Mouse (Mus musculus) left cerebral cortex, postnatal 4 days (tissue): Measurements from ENCODE around the gene Lsm14a. TPM values are rescaled to one million over a fixed set of nuclear protein-coding genes. Genes with fewer than 3 reads are reported as not detected.

Experiments used
- DNase-seq: peaks from one replicate; pipeline ENCODE4 v3.0.0-alpha.2; 2022
- intact Hi-C: fragments of 180-260 bp; cut with DNase I; formaldehyde crosslinking; loops from one replicate; pipeline ENCODE4 v1.15.1; 2025
- total RNA-seq, 2 experiments: library from RNA; stranded (reverse); gene quantifications; 2 replicates each; pipeline ENCODE4 v1.2.3; 2021

The Lsm14a gene
- total RNA-seq: 10 to 100 TPM; 65.5 to 81.3 TPM

DNA sequence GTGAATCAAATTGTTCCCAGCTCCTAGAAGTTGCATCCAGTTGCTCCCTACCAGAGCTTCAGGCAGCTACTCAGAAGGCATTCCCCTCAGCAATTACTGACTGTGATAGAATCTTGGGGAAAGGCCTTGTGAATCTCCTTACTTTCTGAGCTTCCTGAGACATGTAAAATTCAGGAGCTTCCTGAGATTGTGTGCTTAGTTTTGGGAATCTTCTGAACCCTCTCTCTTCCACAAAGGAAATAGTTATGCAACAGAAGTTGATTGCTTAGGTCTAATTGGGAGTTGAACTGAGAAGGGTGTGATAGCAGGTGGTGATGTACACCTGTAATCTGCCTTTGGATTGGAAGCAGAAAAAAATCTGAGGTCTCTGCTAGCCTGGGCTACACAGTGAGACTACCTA lies at the start of gene Lsm14a:
Lsm14a (minus strand) TSS at position 101 of the 400 bp plus-strand sequence.
- DNase-seq: no peak
- intact Hi-C loops: no loop called here

DNA sequence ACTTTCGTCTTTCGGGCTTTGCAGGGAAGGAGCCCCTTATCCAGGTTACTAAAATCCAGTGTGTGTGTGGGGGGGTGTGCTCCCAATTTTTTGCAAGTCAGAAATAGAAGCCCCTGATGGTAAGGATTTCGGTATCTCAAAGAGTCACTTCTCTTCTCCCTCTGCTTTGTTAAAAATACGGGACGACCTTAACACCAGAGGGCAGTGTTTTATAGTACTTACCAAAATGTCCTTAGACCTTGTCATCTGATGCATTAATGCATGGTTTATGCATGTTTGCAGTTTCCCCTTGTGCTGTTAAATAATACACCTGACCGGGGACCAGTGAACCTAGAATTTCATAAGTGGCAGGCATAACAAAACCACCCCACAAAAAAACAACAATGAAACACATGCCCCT lies 45.8 kb upstream of the Lsm14a start:
- DNase-seq: peak; percentile 4
- intact Hi-C loops: no loop called here

DNA sequence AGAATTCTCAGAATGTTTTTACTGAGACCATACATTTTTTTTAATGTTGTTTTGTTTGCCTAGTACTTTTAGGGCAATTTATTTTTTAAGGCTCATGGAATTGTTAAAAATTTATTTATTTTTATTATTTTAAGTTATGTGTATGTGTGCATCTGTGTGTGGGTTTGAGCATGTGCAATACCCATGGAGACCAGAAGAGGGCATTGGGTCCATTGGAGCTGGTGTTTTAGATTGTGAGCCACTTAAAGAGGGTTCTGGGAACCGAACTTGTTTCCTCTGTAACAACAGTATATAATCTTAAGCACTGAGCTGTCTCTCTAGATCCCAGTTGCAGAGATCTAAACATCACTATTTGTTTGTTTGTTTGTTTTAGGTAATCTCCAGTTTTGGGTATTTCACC lies 40.5 kb upstream of the Lsm14a start:
- intact Hi-C loops: no loop called here
- no peak for DNase-seq

DNA sequence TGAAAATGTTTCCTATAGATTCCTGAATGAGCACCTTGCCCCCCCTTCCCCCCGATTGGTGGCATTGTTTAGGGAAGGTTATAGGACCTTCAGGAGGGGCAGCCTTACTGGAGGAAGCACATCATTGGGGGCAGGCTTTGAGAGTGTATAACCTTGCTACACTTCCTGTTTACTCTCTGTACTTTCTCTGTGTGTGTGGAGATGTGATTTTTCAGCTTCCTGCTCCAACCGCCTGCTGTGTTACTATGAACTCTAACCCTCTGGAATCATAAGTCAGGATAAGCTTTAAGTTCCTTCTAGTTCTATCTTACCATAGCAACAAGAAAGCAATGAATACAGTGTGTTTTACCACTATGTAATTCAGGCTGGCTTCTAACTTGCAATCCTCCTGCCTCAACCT lies 28.1 kb upstream of the Lsm14a start:
- intact Hi-C loops: no loop called here
- DNase-seq: no peak

DNA sequence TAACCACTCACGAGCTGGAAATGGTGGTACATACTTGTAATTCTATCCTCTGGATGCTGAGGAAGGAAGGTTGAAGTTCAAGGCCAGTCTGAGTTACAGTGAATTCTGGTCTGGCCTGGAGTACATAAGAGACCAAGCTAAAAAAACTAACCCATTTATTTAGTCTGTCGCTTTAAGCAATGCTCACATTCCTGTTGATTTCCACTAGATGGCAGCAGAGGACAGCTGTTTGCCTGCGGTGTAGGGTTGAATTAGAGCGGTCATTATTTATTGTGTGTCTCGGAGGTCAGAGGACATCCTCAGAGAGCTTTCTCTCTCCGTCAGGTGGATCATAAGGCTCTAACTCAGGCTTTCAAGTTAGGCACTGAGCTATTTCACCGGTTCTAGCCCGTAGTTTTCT lies 14.4 kb upstream of the Lsm14a start:
- DNase-seq: peak; percentile 50
- intact Hi-C loops: loop anchor here (1.0 kb wide), 1 partner anchor 265 kb away; no protein-coding TSS in a partner anchor

DNA sequence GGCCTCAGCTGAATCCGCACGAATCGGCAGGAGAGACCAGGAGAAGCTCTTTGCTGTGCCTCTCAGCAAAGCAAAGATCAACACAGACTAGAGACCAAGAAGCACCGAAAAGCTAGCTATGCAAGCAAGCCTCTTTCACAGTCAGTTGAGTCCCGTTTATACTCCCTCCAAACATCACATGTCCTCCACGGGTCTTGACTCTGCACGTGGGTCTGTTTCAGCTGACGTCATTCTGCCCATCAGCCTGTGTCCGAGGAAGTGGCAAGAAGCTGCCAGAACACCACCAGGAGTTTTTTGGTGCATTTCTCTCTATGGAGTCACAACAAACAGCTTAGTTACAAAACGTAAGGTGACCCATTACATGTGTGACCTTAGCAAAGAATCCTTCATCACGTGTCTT lies 10.8 kb upstream of the Lsm14a start:
- no peak for DNase-seq
- intact Hi-C loops: no loop called here

DNA sequence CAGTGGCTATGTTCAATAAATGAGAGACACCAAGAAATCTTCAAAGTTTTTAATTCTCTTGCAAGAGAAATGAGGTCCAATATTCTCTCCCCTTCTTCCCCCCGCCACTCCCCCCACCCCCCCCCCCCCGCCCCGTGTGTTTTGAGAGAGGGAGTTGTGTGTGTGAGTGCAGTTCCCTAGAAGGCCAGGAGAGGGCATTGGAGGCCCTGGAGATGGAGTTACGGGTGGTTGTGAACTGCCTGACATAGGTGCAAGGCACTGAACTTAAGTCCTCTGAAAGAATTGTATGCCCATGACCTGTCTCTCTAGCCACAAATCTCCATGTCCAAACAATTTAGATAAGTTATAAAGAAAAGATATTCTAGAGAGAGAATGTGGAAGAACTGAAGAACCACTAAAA lies 7.0 kb upstream of the Lsm14a start:
- intact Hi-C loops: no loop called here
- no peak for DNase-seq

DNA sequence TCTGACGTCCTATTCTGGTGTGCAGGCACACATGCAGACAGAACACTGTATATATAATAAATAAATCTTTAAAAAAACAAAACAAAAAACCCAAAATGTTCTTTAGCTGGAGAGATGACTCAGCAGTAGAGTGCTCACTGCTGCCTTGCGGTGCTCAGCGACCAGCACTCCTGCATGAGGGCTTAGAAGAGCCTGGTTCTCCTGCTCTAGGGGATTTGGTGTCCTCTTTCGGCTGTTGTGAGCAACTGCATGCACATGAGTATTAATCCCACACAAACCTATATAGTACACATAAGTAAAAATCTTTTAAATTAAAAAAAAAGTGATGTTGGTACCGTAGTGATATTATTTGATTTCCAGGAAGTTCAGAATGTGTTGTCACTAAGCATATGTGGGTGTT lies 5.7 kb upstream of the Lsm14a start:
- DNase-seq: no peak
- intact Hi-C loops: no loop called here

DNA sequence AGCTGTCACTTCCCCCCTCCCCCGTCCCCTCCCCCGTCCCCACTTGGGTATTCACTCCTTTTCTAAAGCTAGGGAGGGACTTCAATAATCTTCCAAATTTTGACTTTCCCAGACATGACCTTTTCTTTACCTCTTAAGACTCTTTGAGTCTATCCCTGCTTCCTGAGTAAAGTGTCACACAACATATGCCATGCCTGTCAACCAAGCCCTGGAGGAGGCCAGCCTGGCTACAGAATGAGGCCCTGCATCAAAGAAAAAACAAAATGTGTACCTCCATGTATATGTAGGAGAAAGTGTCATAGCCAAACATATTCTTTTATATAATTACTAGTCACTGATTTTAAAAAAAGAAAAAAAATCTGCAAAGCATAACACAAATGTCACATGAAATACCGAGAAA lies 3.7 kb upstream of the Lsm14a start:
- DNase-seq: no peak
- intact Hi-C loops: no loop called here

DNA sequence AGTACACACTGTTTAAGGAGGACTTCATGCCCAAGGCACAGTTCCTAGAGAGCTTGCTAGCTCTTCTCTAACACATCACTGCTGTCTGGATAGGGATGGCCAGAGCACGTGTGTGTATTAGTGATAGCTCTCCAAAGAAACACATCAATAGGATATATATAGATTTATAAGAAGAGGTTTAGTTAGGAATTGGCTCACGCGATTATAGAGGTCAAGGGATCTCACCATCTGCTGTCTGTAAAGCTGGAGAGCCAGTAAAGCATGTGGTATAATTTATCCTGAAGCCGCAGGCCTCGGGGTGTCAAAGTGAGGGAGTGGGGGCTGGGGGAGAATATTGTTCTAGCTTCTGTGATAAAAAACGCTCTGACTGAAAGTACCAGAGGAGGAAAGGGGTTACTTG lies 2.6 kb upstream of the Lsm14a start:
- intact Hi-C loops: no loop called here
- no peak for DNase-seq

DNA sequence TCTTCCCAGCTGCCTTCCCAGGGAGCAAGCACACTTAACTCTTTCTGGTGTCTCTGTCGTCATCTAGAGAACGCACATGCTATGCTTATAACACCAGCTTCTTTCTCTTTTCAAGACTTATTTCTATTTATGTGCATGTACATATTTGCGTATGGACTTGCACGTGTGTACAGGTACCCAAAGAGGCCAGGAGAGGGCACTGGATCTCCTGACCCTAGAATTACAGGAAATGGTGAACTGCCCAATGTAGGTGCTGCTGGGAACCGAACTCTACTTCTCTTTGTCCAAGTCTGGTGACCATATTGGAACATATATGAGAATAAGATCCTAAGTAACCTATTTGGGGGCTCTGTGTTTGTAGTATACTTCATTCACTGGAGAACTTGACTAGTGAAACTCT lies 1.5 kb upstream of the Lsm14a start:
- DNase-seq: no peak
- intact Hi-C loops: no loop called here

DNA sequence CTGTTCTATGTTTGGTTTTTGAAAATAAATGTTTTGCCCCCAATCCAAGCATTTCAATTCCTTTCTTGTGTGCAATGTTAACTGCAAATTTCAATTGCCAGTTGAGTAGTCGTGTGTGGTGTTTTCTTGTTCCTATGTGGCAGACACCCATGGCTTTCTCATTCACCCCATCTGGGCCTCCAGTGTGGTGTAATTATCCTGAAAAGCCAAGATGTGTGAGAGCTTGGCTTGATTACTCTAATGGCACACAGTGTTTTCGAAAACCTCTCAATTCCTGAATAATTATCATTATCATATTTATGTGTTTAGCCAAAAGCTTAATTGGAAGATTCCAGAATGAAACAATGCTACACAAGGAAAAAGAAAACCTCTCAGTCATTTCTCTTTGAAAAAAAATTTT lies 976 bp upstream of the Lsm14a start:
- DNase-seq: no peak
- intact Hi-C loops: no loop called here

DNA sequence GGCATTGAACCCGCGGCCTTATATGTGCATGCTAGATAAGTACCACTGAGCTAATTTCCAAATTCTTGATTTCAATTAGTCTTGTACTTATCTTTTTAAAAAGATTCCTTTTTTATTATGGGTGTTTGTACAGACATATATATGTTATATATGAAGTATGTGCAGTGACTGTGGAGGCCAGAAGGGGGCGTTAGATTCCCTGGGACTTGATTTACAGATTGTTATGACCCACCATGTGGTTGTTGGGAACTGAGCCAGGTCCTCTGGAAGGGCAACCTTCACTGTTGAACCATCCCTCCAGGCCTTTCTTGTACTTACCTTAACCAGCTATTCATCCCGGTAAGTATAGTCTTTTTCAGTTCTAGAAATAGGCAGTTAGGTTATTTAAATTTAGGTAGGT lies 780 bp downstream of the Lsm14a start:
- peak; percentile 46 for DNase-seq
- intact Hi-C loops: no loop called here

DNA sequence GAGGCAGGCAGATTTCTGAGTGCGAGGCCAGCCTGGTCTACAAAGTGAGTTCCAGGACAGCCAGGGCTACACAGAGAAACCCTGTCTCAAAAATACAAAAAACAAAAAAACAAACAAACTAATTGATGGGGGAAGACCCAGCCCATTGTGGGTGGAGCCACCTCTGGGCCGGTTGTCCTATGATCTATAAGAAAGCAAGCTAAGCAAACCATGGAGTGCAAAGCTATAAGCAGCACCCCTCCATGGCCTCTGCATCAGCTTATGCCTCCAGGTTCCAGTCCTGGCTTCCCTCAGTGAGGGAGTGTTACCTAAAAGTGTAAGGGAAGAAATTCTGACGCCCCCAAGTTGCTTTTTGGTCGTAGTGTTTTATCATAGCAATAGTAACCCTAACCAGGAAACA lies 1.4 kb downstream of the Lsm14a start:
- no peak for DNase-seq
- intact Hi-C loops: no loop called here

DNA sequence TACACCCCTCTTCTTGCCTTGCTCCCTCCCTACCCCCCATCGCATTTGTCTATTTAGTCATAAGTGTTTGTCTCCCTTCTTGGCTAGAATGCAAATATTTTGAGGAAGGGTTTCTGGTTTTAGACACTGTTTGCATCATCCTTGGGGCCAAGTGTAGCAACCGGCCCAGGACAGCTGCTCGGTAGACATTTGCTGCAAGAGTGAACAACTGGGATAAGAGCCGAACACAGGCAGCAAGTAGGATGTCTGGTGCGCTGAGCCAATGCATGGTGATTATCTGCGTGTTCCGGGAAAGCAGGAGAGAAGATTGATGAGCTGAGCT lies 2.3 kb downstream of the Lsm14a start:
- peak; percentile 51 for DNase-seq
- intact Hi-C loops: no loop called here

DNA sequence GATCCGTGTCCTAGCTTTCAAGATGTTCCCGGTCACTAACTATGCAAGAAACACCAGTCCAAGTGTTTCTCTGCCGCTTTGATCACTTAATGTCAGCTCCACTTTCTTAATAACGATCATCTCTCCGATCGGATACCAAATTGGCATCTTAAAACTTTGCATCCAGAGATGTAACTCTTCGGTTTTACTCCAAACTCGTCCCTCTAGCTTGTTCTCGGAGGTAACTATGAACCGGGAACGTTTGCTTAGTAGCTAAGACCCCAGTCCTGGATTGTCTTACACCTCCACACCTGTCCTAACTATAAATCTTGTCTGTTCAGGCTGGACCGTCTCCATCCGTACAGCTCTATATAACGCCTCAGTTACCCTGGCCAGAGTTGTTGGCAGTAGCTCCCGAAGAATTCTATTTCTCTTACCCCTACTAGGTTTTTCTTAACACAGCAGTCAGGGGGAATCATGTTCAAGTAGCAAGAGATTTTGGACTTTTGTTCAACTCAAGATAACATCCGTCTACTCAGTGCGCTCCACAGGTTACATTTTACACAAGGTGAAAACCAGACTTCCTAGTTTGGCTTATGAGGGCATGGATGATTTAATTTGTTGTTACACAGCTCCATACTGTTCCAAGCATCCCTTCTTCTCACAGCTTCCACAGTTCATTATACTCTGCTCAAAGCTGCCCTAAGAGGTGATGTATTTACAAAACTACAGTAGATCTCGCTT lies 2.8 kb downstream of the Lsm14a start:
- intact Hi-C loops: no loop called here
- DNase-seq: no peak

DNA sequence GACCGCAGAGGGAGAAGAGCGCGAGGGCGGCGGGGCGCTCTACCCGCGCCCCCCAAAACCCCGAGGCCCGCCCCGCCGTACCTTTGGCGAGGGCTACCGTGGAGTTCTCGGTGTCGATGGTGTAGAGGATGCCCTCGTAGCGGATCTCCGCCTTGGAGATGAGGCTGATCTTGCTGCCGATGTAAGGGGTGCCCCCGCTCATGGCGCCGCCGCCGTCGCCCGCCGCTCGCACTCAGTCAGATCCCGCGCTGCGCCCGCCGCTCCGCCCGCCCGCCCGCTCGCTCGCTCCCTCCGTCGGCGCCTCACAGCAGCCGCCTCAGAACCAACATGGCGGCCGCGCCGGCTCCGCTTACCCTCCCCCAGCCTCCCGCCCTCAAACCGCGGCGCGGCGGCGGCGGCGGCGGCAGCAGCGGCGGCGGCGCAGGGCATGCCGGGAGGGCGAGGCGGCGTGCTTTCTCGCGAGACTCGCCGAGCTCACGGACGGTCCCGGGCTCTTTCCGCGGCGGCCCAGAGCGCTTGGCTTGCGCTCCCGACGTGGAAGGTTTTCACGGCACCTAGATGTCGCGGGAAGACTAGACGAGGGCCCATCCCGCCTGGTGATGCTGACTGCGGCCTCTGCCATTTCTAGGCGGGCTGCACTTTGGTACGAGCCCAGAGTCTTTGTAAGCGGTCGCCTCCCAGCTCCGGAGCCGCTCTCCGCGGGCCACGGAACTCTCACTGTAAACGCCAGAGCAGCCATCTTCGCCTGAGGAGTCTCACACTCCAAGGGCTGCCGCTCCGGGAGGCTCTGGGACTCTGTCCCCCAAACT lies 3.6 kb downstream of the Lsm14a start:
- intact Hi-C loops: no loop called here
- peak; percentile 94 for DNase-seq

DNA sequence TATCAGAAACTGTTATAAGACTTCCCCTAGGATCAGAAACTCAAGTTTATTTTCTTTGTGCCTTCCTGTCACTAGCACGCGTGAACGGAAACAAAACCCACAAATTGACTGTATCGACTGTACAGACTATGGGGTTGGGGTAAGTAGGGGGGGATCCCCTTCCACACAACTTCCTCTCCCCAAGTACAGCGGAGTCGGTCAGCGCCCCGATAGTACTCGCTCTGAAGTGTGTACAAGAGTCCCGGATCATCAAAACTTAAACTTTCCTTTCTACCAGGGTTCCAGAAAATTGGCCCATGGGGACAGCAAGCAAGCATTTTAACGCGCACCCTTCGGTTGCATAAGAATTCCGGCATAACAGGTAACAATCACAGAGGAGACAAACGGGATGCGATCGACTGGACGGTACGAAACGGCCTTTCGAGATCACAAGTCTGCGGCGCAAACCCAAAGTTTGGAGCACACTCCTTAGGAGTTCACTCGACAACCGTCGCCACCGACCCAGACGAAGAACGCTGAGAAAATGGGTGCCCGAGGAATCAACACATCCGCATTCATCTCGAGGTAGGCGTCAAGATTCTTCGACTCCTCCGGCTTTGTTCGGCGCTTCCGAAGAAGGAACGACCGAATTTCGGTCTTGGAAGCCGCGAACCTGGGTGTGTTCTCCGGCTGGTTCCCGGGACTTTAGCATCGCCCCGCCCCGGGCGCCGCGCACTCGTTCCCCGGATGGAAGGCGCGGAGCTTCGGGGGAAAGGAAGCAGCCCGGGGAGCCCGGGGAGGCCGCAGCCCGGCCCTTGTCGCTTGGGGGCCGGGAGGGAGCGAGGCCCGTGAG lies 4.5 kb downstream of the Lsm14a start:
- intact Hi-C loops: no loop called here

DNA sequence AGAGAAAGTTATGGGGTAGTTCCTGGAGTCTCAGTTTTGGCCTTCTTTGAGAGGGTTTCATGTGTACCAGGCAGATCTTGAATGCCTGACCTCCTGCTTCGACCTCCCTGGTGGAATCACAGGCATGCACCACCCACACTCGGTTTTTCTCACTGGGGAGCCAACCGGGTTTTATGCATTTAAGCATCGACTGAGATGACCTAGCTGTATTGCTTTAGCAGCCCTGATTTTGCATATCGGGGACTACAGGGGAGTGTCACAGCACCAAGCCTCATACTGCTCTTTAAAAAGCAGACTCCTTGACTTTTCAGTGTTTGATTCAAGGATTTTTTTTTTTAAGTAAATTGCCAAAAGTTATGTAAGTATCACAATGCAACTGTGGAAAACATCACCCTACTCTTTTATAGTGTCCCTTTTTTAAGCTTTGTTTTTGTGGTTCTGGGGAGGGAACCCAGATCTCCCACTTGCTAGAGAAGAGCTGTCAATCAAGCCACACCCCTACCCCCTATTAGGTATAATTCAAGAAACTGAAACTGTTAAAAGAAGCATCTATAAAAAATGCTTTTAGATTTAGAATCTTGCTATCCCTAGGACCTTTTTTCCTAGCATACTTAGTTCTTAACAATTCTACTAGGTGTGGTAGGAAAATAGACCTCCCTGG lies 5.2 kb downstream of the Lsm14a start:
- no peak for DNase-seq
- intact Hi-C loops: no loop called here

More for the DNA sequence above, 4.5 kb downstream of the Lsm14a start:
- peak; percentile 61 for DNase-seq

DNA sequence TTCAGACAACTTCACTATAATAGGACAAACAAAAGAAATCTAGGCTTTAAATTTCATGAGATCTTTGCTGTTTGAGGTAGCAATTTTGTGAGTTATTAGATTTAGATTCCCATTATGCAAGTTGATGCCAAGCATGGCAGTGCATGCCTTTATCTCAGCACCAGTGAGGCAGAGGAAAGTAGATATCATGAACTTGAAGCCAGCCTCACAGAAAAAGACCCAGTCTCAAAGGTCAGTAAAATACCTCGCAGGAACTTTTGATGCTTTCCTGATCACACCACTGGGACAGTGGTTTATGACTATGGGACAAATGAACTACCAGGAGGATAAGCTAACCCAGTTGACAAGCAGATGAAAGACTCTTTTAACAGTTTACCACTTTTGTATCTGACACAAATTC lies 10.3 kb downstream of the Lsm14a start:
- DNase-seq: no peak
- intact Hi-C loops: no loop called here

DNA sequence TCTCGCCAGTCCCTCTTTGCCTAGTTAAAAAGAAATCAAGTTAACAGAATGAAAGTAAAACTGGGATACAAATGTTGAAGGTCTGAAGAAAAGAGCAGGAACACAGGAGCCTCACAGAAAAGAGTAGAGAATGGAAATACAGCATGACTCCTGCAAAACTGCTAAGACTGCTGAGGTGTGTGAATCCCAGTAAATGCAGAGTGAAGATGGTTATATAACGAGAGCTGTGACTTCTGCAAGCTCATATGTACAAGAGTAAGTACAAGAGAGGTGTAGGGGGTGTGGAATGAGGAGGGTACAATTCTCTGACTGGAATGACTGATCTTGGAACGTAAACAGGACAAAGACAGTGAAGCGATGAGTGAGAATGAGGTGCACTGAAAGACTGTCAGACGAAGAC lies 11.4 kb downstream of the Lsm14a start:
- no peak for DNase-seq
- intact Hi-C loops: no loop called here
